Mouse (Mus musculus): ENCODE measurements at regions not wholly inside any gene's neighbourhood (a gene's known extent, or its start where the extent isn't known, plus 50 kb on each side); places are given as distances from the start of the nearest gene placed in this dataset.

- Histone ChIP-seq H3K9ac (ENCODE audit: low read depth, low read length, severe bottlenecking) (no peak overlapping the region), H3K36me3 (ENCODE audit: control insufficient read depth, insufficient read depth, low read length) (no peaks in the 10 kb centered on the region), H3K9me3 (ENCODE audit: control insufficient read depth, low read length) (no peaks in the 10 kb centered on the region), H3K4me3 (replicated peaks; ENCODE audit: low read length) (no peak overlapping the region), H3K27ac (replicated peaks; ENCODE audit: low read depth, low read length) (no peak overlapping the region), H3K27me3 (ENCODE audit: control insufficient read depth, insufficient read depth, low read length) (no peaks in the 10 kb centered on the region), H3K4me2 (replicated peaks; ENCODE audit: low read depth, low read length, severe bottlenecking) (peak overlapping the region; percentile 7; the same call in 1 of the 2 replicates), H3K4me1 (ENCODE audit: control insufficient read depth, insufficient read depth, low read length) (peaks cover 10% of the 10 kb centered on the region)
- ATAC-seq (ENCODE audit: low FRiP score, low read depth) (peak; percentile 55; the same call in 1 of the 2 replicates), DNase-seq (ENCODE audit: low spot score) (peak; percentile 73)
- TF ChIP-seq POLR2A (IDR thresholded peaks at IDR 0.05; ENCODE audit: borderline replicate concordance, extremely low read depth, insufficient read depth, insufficient read length) = no peak
- 32% methylated on average over 12 of the region's 12 CpGs for WGBS
Measured at GRCm38 (mm10) chr1:61103581-61103980, 125.9 kb downstream of the Icos start.

DNA sequence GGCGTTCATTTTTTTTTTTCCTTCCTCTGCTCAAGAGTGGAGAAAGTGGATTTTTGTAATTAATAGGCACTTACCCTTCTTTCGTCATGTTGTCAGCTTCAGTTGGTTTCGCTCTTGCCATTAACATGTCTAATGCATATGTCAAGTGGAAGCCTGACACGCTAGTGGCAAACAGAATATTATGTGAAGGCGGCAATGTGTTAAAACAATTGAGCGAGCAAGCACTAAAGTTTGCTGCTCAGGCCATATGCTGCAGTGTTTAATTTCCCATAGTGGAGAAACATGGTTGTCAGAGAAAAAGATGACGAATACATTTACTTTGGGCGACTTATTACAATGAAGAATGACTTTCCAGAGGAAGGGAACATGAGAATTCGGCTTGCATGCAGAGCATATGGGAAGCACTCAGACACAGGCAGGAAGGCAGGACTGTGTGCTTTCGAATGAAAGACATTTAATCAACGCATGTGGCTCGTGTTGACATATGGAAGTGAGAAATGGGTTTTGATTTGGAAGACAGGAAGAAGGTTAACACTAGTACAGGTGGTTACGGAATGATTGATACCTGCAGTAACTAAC is 134.1 kb downstream of the Icos start:
- Histone ChIP-seq H3K4me2 (replicated peaks; ENCODE audit: low read depth, low read length, severe bottlenecking) (no peak overlapping the region), H3K4me1 (ENCODE audit: control insufficient read depth, insufficient read depth, low read length) (no peaks in the 10 kb centered on the region), H3K9me3 (ENCODE audit: control insufficient read depth, low read length) (no peaks in the 10 kb centered on the region), H3K27me3 (ENCODE audit: control insufficient read depth, insufficient read depth, low read length) (no peaks in the 10 kb centered on the region), H3K36me3 (ENCODE audit: control insufficient read depth, insufficient read depth, low read length) (no peaks in the 10 kb centered on the region), H3K9ac (ENCODE audit: low read depth, low read length, severe bottlenecking) (no peak overlapping the region), H3K4me3 (replicated peaks; ENCODE audit: low read length) (no peak overlapping the region), H3K27ac (replicated peaks; ENCODE audit: low read depth, low read length) (no peak overlapping the region)
- WGBS = 61% methylated on average over 13 of the region's 13 CpGs
- TF ChIP-seq POLR2A (IDR thresholded peaks at IDR 0.05; ENCODE audit: borderline replicate concordance, extremely low read depth, insufficient read depth, insufficient read length) = no peak
- DNase-seq (ENCODE audit: low spot score) (peak; percentile 12), ATAC-seq (ENCODE audit: low FRiP score, low read depth) (no peak)

- no peak for TF ChIP-seq POLR2A (IDR thresholded peaks at IDR 0.05; ENCODE audit: borderline replicate concordance, extremely low read depth, insufficient read depth, insufficient read length)
- Histone ChIP-seq H3K9ac (ENCODE audit: low read depth, low read length, severe bottlenecking) (no peak overlapping the region), H3K9me3 (ENCODE audit: control insufficient read depth, low read length) (no peaks in the 10 kb centered on the region), H3K4me2 (replicated peaks; ENCODE audit: low read depth, low read length, severe bottlenecking) (no peak overlapping the region), H3K4me1 (ENCODE audit: control insufficient read depth, insufficient read depth, low read length) (no peaks in the 10 kb centered on the region), H3K27ac (replicated peaks; ENCODE audit: low read depth, low read length) (no peak overlapping the region), H3K36me3 (ENCODE audit: control insufficient read depth, insufficient read depth, low read length) (no peaks in the 10 kb centered on the region), H3K27me3 (ENCODE audit: control insufficient read depth, insufficient read depth, low read length) (no peaks in the 10 kb centered on the region), H3K4me3 (replicated peaks; ENCODE audit: low read length) (no peak overlapping the region)
- DNase-seq (ENCODE audit: low spot score) (no peak), ATAC-seq (ENCODE audit: low FRiP score, low read depth) (no peak)
- WGBS = 30% methylated on average over 10 of the region's 10 CpGs
Measured at GRCm38 (mm10) chr1:61117535-61117934, 139.8 kb downstream of the Icos start.

DNA sequence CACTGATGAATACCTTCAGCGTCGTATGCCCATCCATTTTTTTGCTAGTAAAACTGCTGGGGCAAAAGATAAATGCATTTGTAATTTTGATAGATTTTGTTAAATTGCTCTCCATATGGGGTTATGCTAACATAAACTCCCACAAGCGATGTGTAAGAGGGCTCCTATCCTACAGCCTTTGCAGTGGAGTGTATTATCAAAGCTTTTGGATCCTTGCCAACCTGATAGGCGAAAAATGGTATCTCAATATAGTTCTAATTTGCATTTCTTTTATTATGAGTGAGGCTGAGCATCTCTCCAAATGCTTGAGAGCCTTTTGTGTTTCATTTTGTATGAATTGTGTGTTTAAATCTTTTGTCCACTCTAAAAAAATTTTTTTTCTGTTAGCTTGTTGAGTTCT is 140.3 kb downstream of the Icos start:
- Histone ChIP-seq H3K27ac (replicated peaks; ENCODE audit: low read depth, low read length) (no peak overlapping the region), H3K4me1 (ENCODE audit: control insufficient read depth, insufficient read depth, low read length) (no peaks in the 10 kb centered on the region), H3K36me3 (ENCODE audit: control insufficient read depth, insufficient read depth, low read length) (no peaks in the 10 kb centered on the region), H3K27me3 (ENCODE audit: control insufficient read depth, insufficient read depth, low read length) (no peaks in the 10 kb centered on the region), H3K4me2 (replicated peaks; ENCODE audit: low read depth, low read length, severe bottlenecking) (no peak overlapping the region), H3K4me3 (replicated peaks; ENCODE audit: low read length) (no peak overlapping the region), H3K9me3 (ENCODE audit: control insufficient read depth, low read length) (no peaks in the 10 kb centered on the region), H3K9ac (ENCODE audit: low read depth, low read length, severe bottlenecking) (no peak overlapping the region)
- no peak for DNase-seq (ENCODE audit: low spot score)
- TF ChIP-seq POLR2A (IDR thresholded peaks at IDR 0.05; ENCODE audit: borderline replicate concordance, extremely low read depth, insufficient read depth, insufficient read length) = no peak
- WGBS = 83% methylated on average over 4 of the region's 4 CpGs
- no peak for ATAC-seq (ENCODE audit: low FRiP score, low read depth)

- Histone ChIP-seq H3K9ac (ENCODE audit: low read depth, low read length, severe bottlenecking) (no peak overlapping the region), H3K36me3 (ENCODE audit: control insufficient read depth, insufficient read depth, low read length) (no peaks in the 10 kb centered on the region), H3K4me2 (replicated peaks; ENCODE audit: low read depth, low read length, severe bottlenecking) (no peak overlapping the region), H3K4me1 (ENCODE audit: control insufficient read depth, insufficient read depth, low read length) (no peaks in the 10 kb centered on the region), H3K27ac (replicated peaks; ENCODE audit: low read depth, low read length) (no peak overlapping the region), H3K4me3 (replicated peaks; ENCODE audit: low read length) (no peak overlapping the region), H3K9me3 (ENCODE audit: control insufficient read depth, low read length) (no peaks in the 10 kb centered on the region), H3K27me3 (ENCODE audit: control insufficient read depth, insufficient read depth, low read length) (no peaks in the 10 kb centered on the region)
- DNase-seq (ENCODE audit: low spot score) (no peak), ATAC-seq (ENCODE audit: low FRiP score, low read depth) (no peak)
- 70% methylated on average over 4 of the region's 4 CpGs for WGBS
- no peak for TF ChIP-seq POLR2A (IDR thresholded peaks at IDR 0.05; ENCODE audit: borderline replicate concordance, extremely low read depth, insufficient read depth, insufficient read length)
Measured at GRCm38 (mm10) chr1:61121480-61121879, 143.8 kb downstream of the Icos start.

DNA sequence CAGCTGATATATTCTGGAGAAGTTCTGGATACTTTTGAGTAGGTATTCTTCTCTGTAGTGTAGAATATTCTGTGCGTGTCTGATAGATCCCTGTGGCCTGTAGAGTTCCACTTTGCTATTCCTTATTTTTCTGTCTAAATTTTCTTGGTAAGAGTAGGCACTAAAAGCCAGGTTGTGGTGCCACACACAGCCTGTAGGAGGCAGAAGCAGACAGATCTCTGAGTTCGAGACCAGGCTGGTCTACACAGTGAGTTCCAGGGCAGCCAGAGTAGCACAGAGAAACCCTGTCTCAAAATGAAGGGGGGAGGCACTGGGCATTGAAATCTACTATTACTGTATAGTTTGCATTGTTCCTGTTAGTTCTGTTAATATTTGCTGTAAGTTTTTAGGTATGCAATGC is 147.4 kb downstream of the Icos start:
- no peaks in the 10 kb centered on the region for H3K27me3 ChIP-seq (ENCODE audit: control insufficient read depth, insufficient read depth, low read length)
- no peak overlapping the region for H3K4me3 ChIP-seq (replicated peaks; ENCODE audit: low read length)
- H3K4me1 ChIP-seq (ENCODE audit: control insufficient read depth, insufficient read depth, low read length) = no peaks in the 10 kb centered on the region
- H3K36me3 ChIP-seq (ENCODE audit: control insufficient read depth, insufficient read depth, low read length) = no peaks in the 10 kb centered on the region
- no peak for TF ChIP-seq POLR2A (IDR thresholded peaks at IDR 0.05; ENCODE audit: borderline replicate concordance, extremely low read depth, insufficient read depth, insufficient read length)
- no peak overlapping the region for H3K27ac ChIP-seq (replicated peaks; ENCODE audit: low read depth, low read length)
- ATAC-seq (ENCODE audit: low FRiP score, low read depth) (no peak), DNase-seq (ENCODE audit: low spot score) (no peak)
- H3K4me2 ChIP-seq (replicated peaks; ENCODE audit: low read depth, low read length, severe bottlenecking) = no peak overlapping the region
- H3K9me3 ChIP-seq (ENCODE audit: control insufficient read depth, low read length) = no peaks in the 10 kb centered on the region
- no peak overlapping the region for H3K9ac ChIP-seq (ENCODE audit: low read depth, low read length, severe bottlenecking)
- 90% methylated on average over 2 of the region's 2 CpGs for WGBS
